Mouse (Mus musculus) myocyte (in vitro differentiated cells): ENCODE data around the gene Jmjd6.

ENCODE experiments used
- E2F4 ChIP-seq: IDR thresholded peaks from one replicate; pipeline ENCODE4 v1.6.1; 2011; ENCODE audit warnings: mild to moderate bottlenecking, control low read depth, moderate library complexity; ENCODE audit not compliant: insufficient read depth
- MAX ChIP-seq: IDR thresholded peaks from one replicate; pipeline ENCODE4 v1.6.1; 2011; ENCODE audit warnings: low read depth, mild to moderate bottlenecking, control low read depth
- MYOD1 ChIP-seq, 3 experiments: IDR thresholded peaks; one replicate each; pipeline ENCODE4 v1.6.1; 2011; ENCODE audit warnings: control low read depth in 2 of 3, low read depth in 2 of 3, mild to moderate bottlenecking in 2 of 3, moderate library complexity in 1 of 3; ENCODE audit not compliant: insufficient read length in 2 of 3, control insufficient read depth in 1 of 3
- POLR2A ChIP-seq: IDR thresholded peaks from one replicate; pipeline ENCODE4 v1.6.1; 2011; ENCODE audit warnings: low read depth, mild to moderate bottlenecking, control low read depth, moderate library complexity; ENCODE audit not compliant: insufficient read length
- POLR2AphosphoS2 ChIP-seq: IDR thresholded peaks from one replicate; pipeline ENCODE4 v1.6.1; 2011; ENCODE audit warnings: low read depth, control low read depth; ENCODE audit not compliant: insufficient read length
- REST ChIP-seq: IDR thresholded peaks from one replicate; pipeline ENCODE4 v1.6.1; 2011; ENCODE audit warnings: mild to moderate bottlenecking, control low read depth, moderate library complexity; ENCODE audit not compliant: insufficient read depth, insufficient read length
- TCF12 ChIP-seq: IDR thresholded peaks from one replicate; pipeline ENCODE4 v1.6.1; 2011; ENCODE audit warnings: mild to moderate bottlenecking, control low read depth; ENCODE audit not compliant: poor library complexity, insufficient read depth, severe bottlenecking
- TCF3 ChIP-seq: IDR thresholded peaks from one replicate; pipeline ENCODE4 v1.6.1; 2011; ENCODE audit warnings: low read depth, control low read depth; ENCODE audit not compliant: insufficient read length
- USF1 ChIP-seq: IDR thresholded peaks from one replicate; pipeline ENCODE4 v1.6.1; 2011; ENCODE audit warnings: low read depth, mild to moderate bottlenecking, control low read depth, moderate library complexity

GRCm38 (mm10) chr11:116821057-116821940, 21.9 kb downstream of the Jmjd6 start:
- TF ChIP-seq TCF12 (no peak), POLR2A (peak; percentile 13), REST (no peak), USF1 (no peak), TCF3 (no peak), MAX (no peak), MYOD1 (IDR thresholded peaks at IDR 0.05; ENCODE audit: control insufficient read depth in 1 of 3, insufficient read length in 2 of 3, low read depth in 2 of 3) (peak in 1 of 3 experiments; percentile 3), E2F4 (no peak), POLR2AphosphoS2 (no peak)
